Mouse (Mus musculus): ENCODE measurements at regions not wholly inside any gene's neighbourhood (a gene's known extent, or its start where the extent isn't known, plus 50 kb on each side); places are given as distances from the start of the nearest gene placed in this dataset.

- H3K27me3 ChIP-seq, result no peaks in the 10 kb centered on the region
- no peaks in the 10 kb centered on the region for H3K36me3 ChIP-seq
- no peak for ATAC-seq
- no peak overlapping the region for H3K9ac ChIP-seq (replicated peaks)
- no peak overlapping the region for H3K4me2 ChIP-seq (replicated peaks)
- 60% methylated on average over 2 of the region's 2 CpGs for WGBS
- peaks cover 5% of the 10 kb centered on the region; the same call in 1 of the 2 replicates for H3K4me1 ChIP-seq (replicated peaks)
- no peak overlapping the region for H3K4me3 ChIP-seq (replicated peaks)
- H3K27ac ChIP-seq, result no peak overlapping the region
- no peaks in the 10 kb centered on the region for H3K9me3 ChIP-seq
Measured at GRCm38 (mm10) chr1:52301266-52301665, 68.2 kb upstream of the Gls start.

- Histone ChIP-seq H3K4me3 (replicated peaks) (no peak overlapping the region), H3K4me1 (replicated peaks) (no peaks in the 10 kb centered on the region), H3K27me3 (no peaks in the 10 kb centered on the region), H3K4me2 (replicated peaks) (no peak overlapping the region), H3K27ac (no peak overlapping the region), H3K36me3 (no peaks in the 10 kb centered on the region), H3K9me3 (no peaks in the 10 kb centered on the region), H3K9ac (replicated peaks) (no peak overlapping the region)
- WGBS, result 75% methylated on average over 7 of the region's 7 CpGs
- ATAC-seq, result no peak; the same call in 1 of the 2 replicates
Measured at GRCm38 (mm10) chr1:52299559-52299958, 66.5 kb upstream of the Gls start.

DNA sequence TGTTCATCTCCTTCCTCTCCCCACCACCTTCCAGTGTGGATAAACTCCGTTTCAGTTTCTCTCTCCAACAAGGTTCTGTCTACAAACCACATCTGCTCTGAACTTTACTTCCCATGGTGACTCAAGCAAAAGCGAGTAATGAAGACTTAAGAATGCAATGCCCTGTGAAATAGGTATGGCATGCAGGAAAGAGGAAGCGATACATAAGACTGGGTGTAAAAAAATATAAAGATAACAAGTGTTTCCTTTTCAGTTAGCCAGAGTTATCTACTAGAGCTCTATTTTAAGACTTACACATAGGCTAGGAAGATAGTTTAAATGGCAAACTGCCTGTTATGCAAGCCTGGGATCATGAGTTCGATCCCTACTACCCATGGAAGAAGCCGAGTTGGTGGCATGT lies 65.3 kb upstream of the Gls start:
- 84% methylated on average over 5 of the region's 5 CpGs for WGBS
- Histone ChIP-seq H3K4me2 (replicated peaks) (no peak overlapping the region), H3K4me1 (replicated peaks) (no peaks in the 10 kb centered on the region), H3K27me3 (no peaks in the 10 kb centered on the region), H3K9me3 (no peaks in the 10 kb centered on the region), H3K27ac (no peak overlapping the region), H3K36me3 (no peaks in the 10 kb centered on the region), H3K9ac (replicated peaks) (no peak overlapping the region), H3K4me3 (replicated peaks) (no peak overlapping the region)
- ATAC-seq, result no peak

DNA sequence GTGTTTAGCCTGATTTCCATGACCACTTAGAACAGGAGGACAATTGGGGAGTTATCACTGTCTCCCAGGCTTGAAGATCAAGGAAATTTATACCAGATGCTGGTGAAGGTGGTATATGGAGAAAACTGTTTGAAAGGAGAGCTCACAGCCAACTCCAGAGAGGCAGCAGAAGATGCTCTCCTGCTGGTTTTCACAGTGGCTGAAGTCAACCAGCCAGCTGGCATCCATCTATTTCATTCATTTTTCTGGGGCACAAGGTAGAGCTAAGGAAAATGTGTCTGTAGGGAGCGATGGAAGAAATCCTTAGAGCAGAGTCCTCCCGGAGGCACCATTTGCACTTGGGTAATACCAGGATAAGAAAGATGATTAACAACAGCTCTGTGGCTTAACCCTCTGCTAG lies 63.1 kb upstream of the Gls start:
- no peaks in the 10 kb centered on the region for H3K27me3 ChIP-seq
- H3K9ac ChIP-seq (replicated peaks), result no peak overlapping the region
- ATAC-seq, result no peak
- H3K4me3 ChIP-seq (replicated peaks), result no peak overlapping the region
- 63% methylated on average over 2 of the region's 2 CpGs for WGBS
- H3K4me1 ChIP-seq (replicated peaks), result no peaks in the 10 kb centered on the region
- H3K4me2 ChIP-seq (replicated peaks), result no peak overlapping the region
- H3K27ac ChIP-seq, result no peak overlapping the region
- H3K9me3 ChIP-seq, result no peaks in the 10 kb centered on the region
- no peaks in the 10 kb centered on the region for H3K36me3 ChIP-seq

DNA sequence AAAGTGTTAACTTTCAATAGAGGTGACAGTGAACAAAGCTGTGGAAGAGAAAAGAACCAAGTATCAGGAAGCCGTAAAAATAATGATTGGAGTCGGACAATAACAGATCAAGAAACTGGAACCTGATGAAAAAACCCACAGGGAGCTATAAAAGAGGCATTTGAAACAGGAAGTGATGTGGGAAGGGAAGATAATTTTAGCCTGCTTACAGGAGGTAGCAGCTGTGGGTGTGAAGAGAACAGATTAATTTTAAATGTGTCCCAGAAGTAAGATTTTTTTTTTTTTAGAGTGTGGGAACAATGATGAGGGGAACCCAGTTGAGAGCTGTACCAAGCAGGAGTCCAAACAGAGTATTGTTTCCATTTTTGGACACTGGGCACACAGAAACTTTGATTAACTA lies 61.5 kb upstream of the Gls start:
- no peaks in the 10 kb centered on the region for H3K4me1 ChIP-seq (replicated peaks)
- WGBS, result 88% methylated on average over 2 of the region's 2 CpGs
- H3K4me2 ChIP-seq (replicated peaks), result no peak overlapping the region
- H3K27me3 ChIP-seq, result no peaks in the 10 kb centered on the region
- H3K4me3 ChIP-seq (replicated peaks), result no peak overlapping the region
- H3K9me3 ChIP-seq, result no peaks in the 10 kb centered on the region
- no peak overlapping the region for H3K9ac ChIP-seq (replicated peaks)
- H3K36me3 ChIP-seq, result no peaks in the 10 kb centered on the region
- no peak for ATAC-seq
- no peak overlapping the region for H3K27ac ChIP-seq

DNA sequence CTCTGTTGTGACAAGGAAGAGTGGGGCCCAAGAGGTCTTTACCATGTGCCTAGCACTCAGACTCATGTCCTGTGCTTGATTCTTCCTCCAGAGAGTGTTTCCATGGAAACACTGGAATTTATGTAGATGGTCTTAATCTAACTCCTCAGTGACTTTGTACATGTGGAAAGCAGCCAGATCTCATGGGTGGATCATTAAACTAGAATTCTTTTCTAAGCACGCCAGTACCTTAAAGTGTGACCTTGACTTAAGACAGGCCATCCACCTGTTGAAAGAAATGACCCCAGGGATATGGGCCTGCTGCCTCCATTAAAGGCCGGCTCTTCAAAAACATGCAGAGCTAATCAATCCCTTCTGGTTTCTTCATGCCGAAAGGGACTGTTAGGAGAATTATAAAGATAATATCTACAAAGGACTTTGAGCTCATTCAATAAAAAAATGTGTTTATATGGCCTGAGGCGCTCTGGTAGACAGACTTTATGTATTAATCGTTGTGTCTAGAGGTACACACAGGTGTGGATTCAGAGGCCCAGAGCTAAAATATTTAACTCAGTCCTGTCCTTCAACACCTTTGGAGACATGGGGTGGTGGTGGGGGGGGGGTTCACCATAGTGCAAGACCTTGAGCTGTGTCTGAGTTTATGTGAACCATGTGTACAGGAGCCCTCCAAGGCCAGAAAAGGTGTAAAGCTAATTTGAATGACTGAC lies 60.5 kb upstream of the Gls start:
- Histone ChIP-seq H3K9me3 (no peaks in the 10 kb centered on the region), H3K27ac (no peak overlapping the region), H3K4me3 (replicated peaks) (no peak overlapping the region), H3K9ac (replicated peaks) (no peak overlapping the region), H3K4me2 (replicated peaks) (no peak overlapping the region), H3K27me3 (no peaks in the 10 kb centered on the region), H3K36me3 (no peaks in the 10 kb centered on the region), H3K4me1 (replicated peaks) (no peaks in the 10 kb centered on the region)
- ATAC-seq, result no peak
- WGBS, result 81% methylated on average over 5 of the region's 5 CpGs

All from midbrain, embryonic 13.5 days (tissue).